Mouse (Mus musculus) liver, postnatal 0 days (tissue): ENCODE measurements around the gene Mef2c. TPM values are rescaled to one million over a fixed set of nuclear protein-coding genes. Genes with fewer than 3 reads are reported as not detected.
A peak's percentile ranks its signal among the peaks of the same experiment; 100 is the strongest.

Source experiments
- ATAC-seq: fragments of 200-750 bp; cut with Nextera tagmentation; 2 replicates; pipeline ENCODE4 v1.8.0; 2017; ENCODE audit warnings: mild to moderate bottlenecking, moderate library complexity
- DNase-seq: peaks from one replicate; pipeline ENCODE4 v3.0.0-alpha.2; 2016
- H3K27ac ChIP-seq: fragments of 300-500 bp; sonication (generic); 2 replicates; pipeline ENCODE4 v1.5.1; 2014; ENCODE audit warnings: antibody characterized with exemption, moderate library complexity, mild to moderate bottlenecking, low read depth
- H3K27me3 ChIP-seq: fragments of 300-500 bp; sonication (generic); 2 replicates; pipeline ENCODE4 v1.6.1; 2014; ENCODE audit warnings: low read length, control low read depth, mixed read lengths; ENCODE audit not compliant: insufficient read depth
- H3K36me3 ChIP-seq: fragments of 300-500 bp; sonication (generic); replicated peaks from 2 replicates; pipeline ENCODE4 v1.6.1; 2014; ENCODE audit warnings: mild to moderate bottlenecking, control low read depth, low read length, moderate library complexity, mixed read lengths; ENCODE audit not compliant: insufficient read depth
- H3K4me1 ChIP-seq: fragments of 300-500 bp; sonication (generic); 2 replicates; pipeline ENCODE4 v1.6.1; 2014; ENCODE audit warnings: antibody characterized with exemption, mild to moderate bottlenecking, control low read depth; ENCODE audit not compliant: insufficient read depth
- H3K4me2 ChIP-seq: fragments of 300-500 bp; sonication (generic); 2 replicates; pipeline ENCODE4 v1.6.1; 2014; ENCODE audit warnings: low read depth, mild to moderate bottlenecking, low read length, moderate library complexity, mixed read lengths
- H3K4me3 ChIP-seq: fragments of 300-500 bp; sonication (generic); 2 replicates; pipeline ENCODE4 v1.5.1; 2014; ENCODE audit warnings: low read depth, low read length
- H3K9ac ChIP-seq: fragments of 300-500 bp; sonication (generic); replicated peaks from 2 replicates; pipeline ENCODE4 v1.6.1; 2014; ENCODE audit warnings: mild to moderate bottlenecking, moderate library complexity
- H3K9me3 ChIP-seq: fragments of 300-500 bp; sonication (generic); 2 replicates; pipeline ENCODE4 v1.6.1; 2016; ENCODE audit warnings: mild to moderate bottlenecking, control low read depth, low read length, mixed read lengths
- CTCF ChIP-seq: sonication (generic); IDR thresholded peaks from 2 replicates; pipeline ENCODE4 v1.5.1; 2016; ENCODE audit warnings: antibody characterized with exemption, low read depth
- EP300 ChIP-seq: IDR thresholded peaks from 2 replicates; pipeline ENCODE4 v1.6.1; 2016; ENCODE audit warnings: antibody characterized with exemption, low read depth, mild to moderate bottlenecking
- WGBS: fragments of 180-500 bp; shearing (Covaris S2); extraction: QIAGEN DNeasy Blood & Tissue Kit; methylation state at CpG from one replicate; pipeline ENCODE4 v1.1.7; 2014; ENCODE audit not compliant: insufficient replicate concordance; 5-methylcytosine and 5-hydroxymethylcytosine counted together
- polyA plus RNA-seq: library from polyadenylated mRNA; unstranded; fragments of >200 nt; fragmentation: Nextera tagmentation; extraction: Ambion mirVana; gene quantifications from 2 replicates; pipeline ENCODE4 v1.2.1, GENCODE M21; 2015

Mef2c gene
- polyA plus RNA-seq, 1 experiment from 2014 or later = 14.0 TPM

DNA sequence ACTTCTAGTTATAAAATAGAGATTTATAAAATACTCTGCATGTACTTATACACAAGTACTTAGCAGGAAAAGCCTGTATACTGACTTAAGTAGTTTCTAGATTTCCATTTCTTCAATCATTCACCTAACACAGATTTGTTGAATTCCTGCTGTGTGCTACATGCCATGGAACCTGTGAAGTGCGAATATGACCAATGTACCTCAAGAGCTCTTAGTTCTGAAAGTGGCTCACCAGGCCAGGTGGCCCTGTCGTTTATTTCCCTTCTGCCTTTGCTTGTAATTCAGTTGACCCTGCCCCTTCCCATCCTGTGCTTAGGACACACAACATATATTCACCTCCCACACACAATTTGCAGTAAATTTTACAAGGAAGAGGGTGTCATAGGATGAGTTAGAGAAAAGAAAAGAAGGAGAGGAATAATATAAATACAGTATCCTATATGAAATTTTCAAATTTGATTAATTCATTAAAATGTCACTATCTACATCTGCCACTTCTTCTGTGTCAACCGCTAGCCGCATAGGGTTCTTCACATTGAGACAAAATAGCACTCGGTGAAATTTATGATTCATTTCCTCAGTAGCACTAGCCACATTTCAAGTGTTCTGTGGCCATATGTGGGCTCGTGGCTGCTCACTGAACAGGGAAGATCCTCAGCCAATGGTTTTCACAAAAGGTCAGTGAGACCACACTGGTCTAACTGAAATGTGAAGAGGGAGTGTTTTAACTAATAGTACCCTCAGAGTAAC lies 93.3 kb downstream of the Mef2c start:
- H3K4me3 ChIP-seq = no peak overlapping the region
- H3K9ac ChIP-seq = no peak overlapping the region
- no peaks in the 10 kb centered on the region for H3K4me1 ChIP-seq
- 66% methylated on average over 6 of the region's 6 CpGs for WGBS
- H3K27me3 ChIP-seq = no peaks in the 10 kb centered on the region
- TF ChIP-seq EP300 (no peak), CTCF (no peak)
- DNase-seq (no peak), ATAC-seq (no peak)
- no peaks in the 10 kb centered on the region for H3K36me3 ChIP-seq
- H3K9me3 ChIP-seq = no peaks in the 10 kb centered on the region
- H3K27ac ChIP-seq = no peak overlapping the region
- H3K4me2 ChIP-seq = no peak overlapping the region

DNA sequence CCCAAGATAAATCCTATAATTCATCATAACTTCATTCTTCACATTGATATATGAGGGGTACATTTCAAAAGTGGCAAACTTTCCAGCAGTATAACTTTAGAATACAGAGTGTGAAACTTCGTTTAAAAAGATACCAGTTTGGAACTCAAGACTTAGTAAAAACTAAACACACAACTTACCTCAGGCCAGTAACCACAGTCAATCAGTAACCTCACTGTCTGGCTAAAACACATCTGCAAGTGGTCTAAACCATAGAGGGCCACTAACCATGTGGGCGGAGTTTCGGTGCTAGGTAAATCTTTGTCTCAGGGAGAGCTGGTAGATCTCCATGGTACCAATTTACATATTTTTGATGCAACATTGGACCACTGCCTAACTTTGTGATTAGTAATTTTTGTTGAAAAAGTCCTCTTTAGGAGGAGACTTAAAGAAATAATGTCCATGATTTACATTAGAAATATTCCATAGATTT lies 93.9 kb downstream of the Mef2c start:
- no peak overlapping the region for H3K9ac ChIP-seq
- H3K4me2 ChIP-seq = no peak overlapping the region
- ATAC-seq (no peak), DNase-seq (no peak)
- 83% methylated on average over 3 of the region's 3 CpGs for WGBS
- H3K27ac ChIP-seq = no peak overlapping the region
- H3K36me3 ChIP-seq = no peaks in the 10 kb centered on the region
- no peaks in the 10 kb centered on the region for H3K4me1 ChIP-seq
- no peak for TF ChIP-seq CTCF
- no peak overlapping the region for H3K4me3 ChIP-seq
- H3K27me3 ChIP-seq = no peaks in the 10 kb centered on the region
- no peaks in the 10 kb centered on the region for H3K9me3 ChIP-seq

DNA sequence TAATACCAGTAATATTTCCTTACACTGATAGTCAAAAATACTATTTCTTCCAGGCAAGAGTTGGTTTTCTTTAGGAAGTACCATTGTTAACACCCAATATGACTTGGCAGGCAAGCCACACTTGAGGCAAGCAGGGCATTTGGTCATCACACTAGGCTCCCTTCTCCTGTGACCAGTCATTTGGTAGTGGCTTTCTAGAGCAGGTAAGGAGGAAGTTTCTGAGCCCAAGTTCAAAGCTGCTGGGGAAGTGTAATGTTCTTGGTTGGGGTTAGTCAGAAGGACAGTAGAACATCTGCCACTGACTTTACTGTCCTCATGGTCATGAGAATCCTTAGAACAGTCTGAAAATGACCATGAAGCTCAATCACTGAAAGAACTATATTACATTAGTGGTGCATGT lies 96.5 kb downstream of the Mef2c start:
- ATAC-seq (no peak), DNase-seq (no peak)
- Histone ChIP-seq H3K9ac (no peak overlapping the region), H3K9me3 (no peaks in the 10 kb centered on the region), H3K36me3 (no peaks in the 10 kb centered on the region), H3K27ac (no peak overlapping the region), H3K4me3 (no peak overlapping the region), H3K4me1 (no peaks in the 10 kb centered on the region; the same call in 1 of the 2 replicates), H3K27me3 (no peaks in the 10 kb centered on the region), H3K4me2 (no peak overlapping the region)
- TF ChIP-seq EP300 = no peak
- TF ChIP-seq CTCF = no peak

GRCm38 (mm10) chr13:83601741-83602140 lies 97.9 kb downstream of the Mef2c start:
- no peak overlapping the region for H3K4me2 ChIP-seq
- 84% methylated on average over 4 of the region's 4 CpGs for WGBS
- no peak overlapping the region for H3K4me3 ChIP-seq
- H3K36me3 ChIP-seq = no peaks in the 10 kb centered on the region
- ATAC-seq (no peak), DNase-seq (no peak)
- H3K4me1 ChIP-seq = no peaks in the 10 kb centered on the region; the same call in 1 of the 2 replicates
- H3K27me3 ChIP-seq = no peaks in the 10 kb centered on the region
- H3K9me3 ChIP-seq = no peaks in the 10 kb centered on the region
- H3K27ac ChIP-seq = no peak overlapping the region
- no peak for TF ChIP-seq CTCF
- no peak for TF ChIP-seq EP300
- no peak overlapping the region for H3K9ac ChIP-seq

DNA sequence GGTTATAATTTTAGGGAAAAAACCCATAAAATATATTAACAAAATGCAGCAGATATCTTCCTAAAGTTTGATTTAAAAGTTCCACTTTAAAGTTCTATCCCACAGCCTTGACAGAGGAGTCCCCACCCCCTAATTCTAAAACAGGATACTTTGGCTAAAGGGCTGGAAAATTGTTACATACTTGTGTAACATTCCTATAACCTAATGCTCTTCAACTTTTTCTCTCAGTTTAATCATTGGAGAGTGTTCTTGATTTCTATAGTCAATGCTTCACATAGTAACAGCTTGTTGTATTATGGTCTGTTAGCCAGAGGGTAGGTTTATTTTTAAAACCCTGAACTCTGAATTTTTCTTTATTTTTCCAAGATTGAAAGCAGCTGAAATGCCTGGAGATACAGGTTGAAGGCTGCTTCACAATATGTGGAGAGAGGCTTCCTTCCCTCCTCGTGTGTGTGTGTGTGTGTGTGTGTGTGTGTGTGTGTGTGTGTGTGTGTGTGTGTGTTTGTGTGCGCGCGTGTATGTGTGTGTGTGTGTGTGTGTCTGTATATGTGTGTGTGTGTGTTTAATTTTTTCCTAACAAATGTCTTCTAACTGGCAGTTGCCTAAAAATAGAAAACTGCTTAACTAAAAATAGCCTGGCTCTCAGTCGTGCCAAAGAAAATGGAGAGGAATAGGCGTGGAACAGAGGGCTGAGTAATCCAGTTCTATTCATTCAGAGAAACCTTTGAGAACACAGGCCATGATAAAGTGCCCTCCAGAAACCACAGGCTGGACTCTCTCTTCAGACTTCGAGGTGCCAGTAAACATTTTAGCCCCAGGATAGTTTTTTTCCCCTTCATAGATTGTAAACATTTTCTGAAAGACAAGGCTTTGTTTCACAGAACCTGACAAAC lies 99.8 kb downstream of the Mef2c start:
- H3K9me3 ChIP-seq = no peaks in the 10 kb centered on the region
- DNase-seq = no peak
- H3K4me1 ChIP-seq = no peaks in the 10 kb centered on the region; the same call in 1 of the 2 replicates
- no peak overlapping the region for H3K9ac ChIP-seq
- TF ChIP-seq CTCF = no peak
- TF ChIP-seq EP300 = no peak
- no peak overlapping the region for H3K27ac ChIP-seq
- H3K27me3 ChIP-seq = no peaks in the 10 kb centered on the region
- H3K36me3 ChIP-seq = no peaks in the 10 kb centered on the region
- ATAC-seq = peak; percentile 38; the same call in 1 of the 2 replicates
- H3K4me3 ChIP-seq = no peak overlapping the region
- H3K4me2 ChIP-seq = no peak overlapping the region
- 36% methylated on average over 7 of the region's 7 CpGs for WGBS

DNA sequence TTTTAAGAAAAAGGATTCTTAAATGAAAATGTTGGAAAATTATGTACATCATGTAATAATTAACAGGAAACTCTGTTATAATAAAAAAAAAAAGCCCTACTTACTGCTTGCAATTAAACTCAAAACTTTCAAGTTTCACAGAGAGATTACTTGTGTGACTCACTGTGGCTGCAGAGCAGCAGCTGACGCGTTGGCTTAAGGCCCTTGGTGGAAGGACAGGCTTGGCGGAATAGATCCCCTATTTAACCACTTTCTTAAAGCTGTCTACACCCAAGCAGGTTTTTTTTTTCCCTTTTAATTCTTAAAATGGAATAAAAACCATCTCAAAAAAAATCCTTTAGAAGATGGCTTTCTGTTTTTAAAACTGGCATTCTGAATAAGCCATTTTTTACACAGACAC lies 100.5 kb downstream of the Mef2c start:
- TF ChIP-seq EP300 (no peak), CTCF (no peak)
- Histone ChIP-seq H3K4me3 (no peak overlapping the region), H3K9me3 (no peaks in the 10 kb centered on the region), H3K4me1 (no peaks in the 10 kb centered on the region; the same call in none of the 2 replicates), H3K9ac (no peak overlapping the region), H3K36me3 (no peaks in the 10 kb centered on the region), H3K27me3 (no peaks in the 10 kb centered on the region), H3K27ac (no peak overlapping the region), H3K4me2 (no peak overlapping the region)
- no peak for DNase-seq
- ATAC-seq = no peak
- 45% methylated on average over 3 of the region's 3 CpGs for WGBS
